Mouse (Mus musculus) kidney, adult 2 months (tissue): ENCODE results near the gene Dhx36.

Experiments used
- CTCF ChIP-seq: fragments of 200-500 bp; conservative IDR thresholded peaks from 2 replicates; pipeline ENCODE4 v1.5.1; 2011; ENCODE audit warnings: low read depth, mild to moderate bottlenecking, control low read depth, low read length, moderate library complexity, mixed read lengths; ENCODE audit not compliant: insufficient read depth, insufficient read length
- POLR2A ChIP-seq: fragments of 200-500 bp; IDR thresholded peaks from one replicate; pipeline ENCODE4 v1.6.1; 2011; ENCODE audit warnings: low read depth, low read length, control low read depth

DNA sequence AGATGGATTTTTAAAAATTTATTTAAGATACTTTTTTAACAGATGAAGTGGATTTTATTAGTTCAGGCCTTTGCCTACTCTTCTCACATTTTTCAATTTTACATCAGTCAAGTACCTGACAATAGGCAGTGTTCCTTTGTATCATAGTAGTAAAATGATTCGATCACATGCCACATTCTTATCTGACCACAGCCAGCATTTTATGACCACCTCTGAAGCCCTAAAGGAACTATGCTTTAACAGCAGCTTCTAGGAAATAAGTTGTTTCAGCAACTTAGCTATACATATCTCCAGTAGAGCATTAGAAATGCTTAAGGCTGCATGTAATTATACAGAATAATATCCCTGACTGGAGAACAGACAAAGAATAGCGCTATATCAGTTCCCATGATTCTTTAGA is 22.5 kb downstream of the Dhx36 start:
- TF ChIP-seq CTCF (no peak), POLR2A (no peak)
